Mouse (Mus musculus) C2C12 (cell line): ENCODE data around the gene Agrp.

ENCODE experiments used
- CTCF ChIP-seq: IDR thresholded peaks from one replicate; pipeline ENCODE4 v1.5.1; 2011; ENCODE audit not compliant: control insufficient read depth, insufficient read depth, insufficient read length
- MAX ChIP-seq: IDR thresholded peaks from one replicate; pipeline ENCODE4 v1.6.1; 2011; ENCODE audit warnings: mild to moderate bottlenecking, control low read depth
- USF1 ChIP-seq: IDR thresholded peaks from one replicate; pipeline ENCODE4 v1.6.1; 2011; ENCODE audit warnings: low read depth, mild to moderate bottlenecking, control low read depth, moderate library complexity

GRCm38 (mm10) chr8:105538940-105539339 lies 98.3 kb downstream of the Agrp start:
- no peak for TF ChIP-seq USF1
- no peak for TF ChIP-seq CTCF
- no peak for TF ChIP-seq MAX
